Mouse (Mus musculus) C2C12 (cell line): ENCODE measurements at regions not wholly inside any gene's neighbourhood (a gene's known extent, or its start where the extent isn't known, plus 50 kb on each side); places are given as distances from the start of the nearest gene placed in this dataset.

Experiments used
- H3K27me3 ChIP-seq: one replicate; pipeline ENCODE4 v1.6.1; 2011; ENCODE audit not compliant: control insufficient read depth, insufficient read depth, insufficient read length
- H3K36me3 ChIP-seq: one replicate; pipeline ENCODE4 v1.6.1; 2011; ENCODE audit not compliant: control insufficient read depth, insufficient read depth
- H3K4me3 ChIP-seq: one replicate; pipeline ENCODE4 v1.5.1; 2011; ENCODE audit warnings: mild to moderate bottlenecking, control low read depth; ENCODE audit not compliant: poor library complexity, insufficient read depth, severe bottlenecking
- H3K79me2 ChIP-seq: one replicate; pipeline ENCODE4 v1.6.1; 2011; ENCODE audit not compliant: control insufficient read depth, insufficient read depth
- H3K79me3 ChIP-seq: one replicate; pipeline ENCODE4 v1.6.1; 2011; ENCODE audit warnings: low read depth, control low read depth
- H3ac ChIP-seq: one replicate; pipeline ENCODE3; 2011; ENCODE audit warnings: low read depth; ENCODE audit not compliant: control insufficient read depth, insufficient read length
- CEBPB ChIP-seq: IDR thresholded peaks from one replicate; pipeline ENCODE4 v1.6.1; 2011; ENCODE audit warnings: low read depth, mild to moderate bottlenecking, control low read depth, moderate library complexity
- CTCF ChIP-seq: IDR thresholded peaks from one replicate; pipeline ENCODE4 v1.5.1; 2011; ENCODE audit not compliant: control insufficient read depth, insufficient read depth, insufficient read length
- FOSL1 ChIP-seq: IDR thresholded peaks from one replicate; pipeline ENCODE4 v1.8.0; 2011; ENCODE audit warnings: mild to moderate bottlenecking, low read length; ENCODE audit not compliant: poor library complexity, insufficient read depth, severe bottlenecking
- MAX ChIP-seq: IDR thresholded peaks from one replicate; pipeline ENCODE4 v1.6.1; 2011; ENCODE audit warnings: mild to moderate bottlenecking, control low read depth
- MYOD1 ChIP-seq: IDR thresholded peaks from one replicate; pipeline ENCODE4 v1.6.1; 2011; ENCODE audit warnings: low read depth; ENCODE audit not compliant: control insufficient read depth, insufficient read length
- MYOG ChIP-seq: IDR thresholded peaks from one replicate; pipeline ENCODE4 v1.6.1; 2011; ENCODE audit not compliant: control insufficient read depth, insufficient read length; ENCODE audit errors: extremely low read depth
- USF1 ChIP-seq: IDR thresholded peaks from one replicate; pipeline ENCODE4 v1.6.1; 2011; ENCODE audit warnings: low read depth, mild to moderate bottlenecking, control low read depth, moderate library complexity

DNA sequence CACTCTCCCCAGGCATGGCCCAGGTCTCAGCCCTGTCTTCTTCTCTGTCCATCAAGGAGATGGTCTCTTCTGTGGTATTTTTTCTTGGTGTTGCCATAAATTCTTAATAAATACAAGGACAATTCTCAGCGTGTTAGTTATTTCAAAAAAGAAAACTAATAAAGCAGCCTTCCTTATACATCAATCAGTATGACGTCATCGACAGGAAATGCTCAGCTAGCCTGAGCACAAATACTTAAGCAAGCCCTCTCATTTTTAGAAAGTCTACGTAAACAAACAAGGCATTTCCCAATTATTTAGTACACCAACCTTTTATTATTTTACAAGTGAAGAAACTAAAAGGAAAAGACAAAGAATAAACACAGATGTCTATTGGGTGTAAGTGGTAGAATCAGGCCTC is 218.6 kb upstream of the Smim15 start:
- Histone ChIP-seq H3K79me2 (no peaks in the 10 kb centered on the region), H3K27me3 (no peaks in the 10 kb centered on the region), H3K79me3 (peaks cover 6% of the 10 kb centered on the region), H3K4me3 (no peak overlapping the region), H3ac (no peak overlapping the region), H3K36me3 (no peaks in the 10 kb centered on the region)
- no peak for TF ChIP-seq CEBPB
- TF ChIP-seq MYOD1, result no peak

DNA sequence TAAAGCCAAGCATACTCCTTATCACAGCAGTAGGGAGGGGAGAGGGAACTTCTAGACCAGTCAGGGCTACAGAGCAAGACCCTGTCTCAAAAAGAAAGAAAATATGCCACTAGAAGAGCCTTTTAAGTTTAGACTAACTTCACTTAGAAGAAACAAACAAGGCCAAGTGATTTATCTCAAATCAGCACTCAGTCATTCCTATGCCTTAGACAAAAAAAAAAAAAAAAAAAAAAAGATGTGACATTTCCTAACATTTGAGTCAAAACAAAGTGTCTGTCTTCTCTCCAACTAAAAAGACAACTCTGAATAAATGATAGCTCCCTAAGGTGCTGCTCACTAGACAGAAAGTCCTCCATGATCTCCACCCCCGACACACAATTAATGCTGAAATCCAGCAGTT is 220.9 kb upstream of the Smim15 start:
- Histone ChIP-seq H3K27me3 (no peaks in the 10 kb centered on the region), H3K4me3 (no peak overlapping the region), H3K36me3 (no peaks in the 10 kb centered on the region), H3K79me3 (peaks cover 6% of the 10 kb centered on the region), H3K79me2 (no peaks in the 10 kb centered on the region), H3ac (no peak overlapping the region)
- TF ChIP-seq CTCF (no peak), MAX (no peak), MYOD1 (no peak), CEBPB (no peak), USF1 (no peak), FOSL1 (no peak)

DNA sequence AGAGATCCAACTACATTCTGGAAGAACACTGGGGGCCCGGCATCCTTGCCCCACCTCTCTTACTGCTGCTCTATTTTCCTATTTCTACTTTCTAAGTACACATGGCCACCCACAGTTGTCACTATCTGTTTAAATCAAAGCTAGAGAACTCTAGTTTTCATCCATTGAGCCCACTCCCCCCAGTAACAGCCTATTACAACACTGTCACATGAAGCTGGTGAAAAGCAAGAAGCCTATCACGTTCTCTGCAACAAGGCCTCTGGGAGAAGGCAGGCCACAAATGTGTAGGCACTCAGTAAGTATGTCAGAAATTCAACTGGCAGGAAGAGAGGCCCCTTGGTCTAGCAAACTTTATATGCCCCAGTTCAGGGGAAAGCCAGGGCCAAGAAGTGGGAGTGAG is 222.0 kb upstream of the Smim15 start:
- Histone ChIP-seq H3K27me3 (no peaks in the 10 kb centered on the region), H3K79me3 (peaks cover 3% of the 10 kb centered on the region), H3K36me3 (no peaks in the 10 kb centered on the region), H3K79me2 (no peaks in the 10 kb centered on the region), H3ac (no peak overlapping the region), H3K4me3 (no peak overlapping the region)
- no peak for TF ChIP-seq MYOD1

DNA sequence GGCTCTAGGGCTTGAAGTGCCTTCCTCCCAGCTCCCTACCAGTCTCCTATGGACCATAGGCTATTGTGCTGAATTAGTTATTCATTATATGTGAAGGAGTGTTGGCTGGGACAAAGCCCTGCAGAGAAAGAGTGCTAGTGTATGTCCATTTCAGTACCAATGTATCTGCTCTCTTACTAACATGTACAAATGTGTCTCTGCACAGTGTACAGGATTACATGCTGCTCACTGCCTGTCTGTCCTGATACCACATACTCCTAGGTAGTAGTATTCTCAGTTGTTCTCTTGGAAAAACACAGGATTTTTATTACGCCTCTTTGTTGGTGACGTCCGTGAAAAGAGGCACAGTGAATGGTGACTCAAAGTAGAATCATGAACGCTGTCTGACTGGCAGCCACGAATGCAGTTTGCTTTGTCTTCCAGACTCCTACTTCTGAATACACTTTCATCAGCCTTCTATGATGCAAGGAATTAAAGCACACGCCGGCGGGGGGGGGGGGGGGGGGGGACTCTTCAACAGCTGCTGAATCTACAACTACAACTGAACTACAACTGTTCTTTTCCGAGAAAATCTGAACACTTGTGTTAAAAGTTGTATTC is 230.6 kb upstream of the Smim15 start:
- H3K27me3 ChIP-seq, result no peaks in the 10 kb centered on the region
- peaks cover 2% of the 10 kb centered on the region for H3K79me3 ChIP-seq
- no peak overlapping the region for H3ac ChIP-seq
- no peak overlapping the region for H3K4me3 ChIP-seq
- TF ChIP-seq MYOD1, result no peak
- no peak for TF ChIP-seq CTCF
- TF ChIP-seq FOSL1, result no peak
- no peak for TF ChIP-seq MAX
- no peak for TF ChIP-seq MYOG
- TF ChIP-seq USF1, result no peak
- no peak for TF ChIP-seq CEBPB
- no peaks in the 10 kb centered on the region for H3K36me3 ChIP-seq
- no peaks in the 10 kb centered on the region for H3K79me2 ChIP-seq

DNA sequence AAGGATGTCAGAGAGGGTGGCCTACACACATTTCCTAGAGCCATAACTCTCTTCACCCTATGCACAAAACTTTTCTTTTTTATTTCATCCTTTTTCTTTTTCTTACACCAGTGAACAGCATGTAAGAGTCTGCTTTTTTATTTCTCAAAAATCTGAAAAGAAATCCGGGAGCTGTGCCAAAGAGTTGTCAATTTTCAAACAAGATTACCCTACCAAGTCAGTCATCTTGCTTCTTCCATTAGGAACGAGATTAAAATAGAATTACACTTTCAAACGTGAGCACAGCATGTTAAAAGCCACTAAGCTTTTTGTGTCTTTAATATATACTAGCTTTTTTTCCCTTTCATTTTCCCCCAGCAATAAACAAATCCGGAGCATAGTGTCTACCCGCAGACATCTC is 232.2 kb upstream of the Smim15 start:
- H3K27me3 ChIP-seq, result no peaks in the 10 kb centered on the region
- H3K79me3 ChIP-seq, result peaks cover 2% of the 10 kb centered on the region
- no peaks in the 10 kb centered on the region for H3K79me2 ChIP-seq
- no peaks in the 10 kb centered on the region for H3K36me3 ChIP-seq
- no peak overlapping the region for H3ac ChIP-seq
- H3K4me3 ChIP-seq, result no peak overlapping the region
- TF ChIP-seq MYOG, result no peak
- no peak for TF ChIP-seq MYOD1
- TF ChIP-seq FOSL1, result no peak
- TF ChIP-seq CEBPB, result no peak
- TF ChIP-seq USF1, result no peak
- TF ChIP-seq MAX, result no peak
- no peak for TF ChIP-seq CTCF

DNA sequence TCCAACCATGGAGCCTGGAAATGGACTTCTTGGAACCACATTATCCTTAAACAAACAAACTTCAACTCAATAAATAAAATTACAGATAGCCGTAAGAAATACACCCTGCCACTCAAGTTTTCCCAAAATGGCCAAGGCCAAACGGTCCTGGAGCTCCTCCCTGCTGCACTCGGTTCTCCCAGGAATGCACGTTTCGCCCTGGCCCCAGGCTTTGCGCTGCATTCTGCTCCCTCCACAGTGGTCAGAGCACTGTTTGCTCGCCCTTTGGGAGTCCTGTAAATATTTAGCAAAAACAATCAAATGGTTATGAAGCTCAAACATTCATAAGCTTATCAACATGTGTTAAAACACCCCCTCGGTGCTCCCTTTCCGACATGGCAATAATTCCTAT is 233.4 kb upstream of the Smim15 start:
- Histone ChIP-seq H3K79me3 (peaks cover 3% of the 10 kb centered on the region), H3K27me3 (no peaks in the 10 kb centered on the region), H3K79me2 (no peaks in the 10 kb centered on the region), H3ac (no peak overlapping the region), H3K36me3 (no peaks in the 10 kb centered on the region), H3K4me3 (no peak overlapping the region)
- no peak for TF ChIP-seq FOSL1
- TF ChIP-seq CEBPB, result no peak
- TF ChIP-seq CTCF, result no peak
- no peak for TF ChIP-seq MYOD1
- no peak for TF ChIP-seq USF1
